19 mouse cellular contexts compared by ENCODE assay signal in genomic region chr5:45101777-45102176, GRCm38 (mm10).
DNase-seq lines count a peak whose midpoint lies in the region; ATAC-seq and TF ChIP-seq lines count a peak whose summit lies in the region.
"Had no signal": no experiment of that assay in that cellular context is flagged by ENCODE, and none has a peak within 500 bp of the region (broad histone marks: within the 10 kb centered on the region; RNA-seq: fewer than 3 reads in every experiment).

No protein-coding gene starts in this region.

- no peak overlapping the region for H3K9ac ChIP-seq in heart, adult 2 months (ENCODE audit: low read depth, low read length)
- no peak overlapping the region for H3K9ac ChIP-seq in neural tube, embryonic 12.5 days
- H3K9ac ChIP-seq in midbrain, embryonic 14.5 days (replicated peaks; ENCODE audit: low read length) = no peak overlapping the region
- H3K9ac ChIP-seq in neural tube, embryonic 15.5 days (replicated peaks) = no peak overlapping the region
- H3K9ac ChIP-seq: kidney, embryonic 15.5 days had no signal

- 0 out of 2 replicates have a peak overlapping the region, but pooled peaks have one; percentile 57 for H3K27ac ChIP-seq in heart, adult 2 months
- no peak overlapping the region for H3K27ac ChIP-seq in neural tube, embryonic 12.5 days
- H3K27ac ChIP-seq in midbrain, embryonic 14.5 days (replicated peaks; ENCODE audit: low read depth, low read length) = peak overlapping the region; percentile 71
- H3K27ac ChIP-seq in neural tube, embryonic 15.5 days (replicated peaks) = peak overlapping the region; percentile 56; the same call in 1 of the 2 replicates
- H3K27ac ChIP-seq: kidney, embryonic 15.5 days had no signal

- H3K27me3 ChIP-seq in heart, adult 2 months (ENCODE audit: control insufficient read depth, insufficient read depth, low read length) = no peaks in the 10 kb centered on the region
- H3K27me3 ChIP-seq in neural tube, embryonic 12.5 days (replicated peaks) = no peaks in the 10 kb centered on the region
- H3K27me3 ChIP-seq in midbrain, embryonic 14.5 days (ENCODE audit: control insufficient read depth, insufficient read depth, low read length) = no peaks in the 10 kb centered on the region
- H3K27me3 ChIP-seq in neural tube, embryonic 15.5 days (replicated peaks) = no peaks in the 10 kb centered on the region
- H3K27me3 ChIP-seq: kidney, embryonic 15.5 days had no signal

- TF ChIP-seq EP300 in heart, adult 2 months (IDR thresholded peaks at IDR 0.05; ENCODE audit: insufficient read depth, low read depth, low read length) = no peak

- H3K4me1 ChIP-seq in heart, adult 2 months (ENCODE audit: control insufficient read depth, insufficient read depth, low read length) = no peaks in the 10 kb centered on the region
- peaks cover 5% of the 10 kb centered on the region; the same call in 1 of the 2 replicates for H3K4me1 ChIP-seq in neural tube, embryonic 12.5 days
- H3K4me1 ChIP-seq in midbrain, embryonic 14.5 days (ENCODE audit: control insufficient read depth, insufficient read depth, low read length) = peaks cover 37% of the 10 kb centered on the region
- H3K4me1 ChIP-seq in neural tube, embryonic 15.5 days = peaks cover 37% of the 10 kb centered on the region

- no peak overlapping the region for H3K4me3 ChIP-seq in heart, adult 2 months
- no peak overlapping the region for H3K4me3 ChIP-seq in neural tube, embryonic 12.5 days
- H3K4me3 ChIP-seq in midbrain, embryonic 14.5 days (replicated peaks; ENCODE audit: low read depth, low read length) = no peak overlapping the region
- H3K4me3 ChIP-seq in neural tube, embryonic 15.5 days (replicated peaks) = no peak overlapping the region
- H3K4me3 ChIP-seq: kidney, embryonic 15.5 days had no signal

- DNase-seq in heart, adult 2 months = no peak
- DNase-seq in heart, adult 9 months (ENCODE audit: low spot score in 2 of 2) = no peak
- no peak for DNase-seq in neural tube, embryonic 10.5 days (ENCODE audit: extremely low spot score, low spot score)
- DNase-seq in midbrain, embryonic 14.5 days = peak; percentile 47
- no peak for DNase-seq in adrenal gland, adult 8-10 months
- no peak for DNase-seq in thymus, postnatal 25 days
- DNase-seq: adrenal gland, postnatal 10 days; cerebellum, adult 11-12 months; cerebellum, postnatal 14 days; gastrocnemius, postnatal 10 days; heart, adult 18-20 months; kidney, postnatal 4 days; spleen, adult 18-20 months; thymus, adult 18-20 months had no signal

- TF ChIP-seq CTCF in heart, adult 2 months (IDR thresholded peaks at IDR 0.05) = no peak

- intact Hi-C loops in heart, adult 2 months (cut with DNase I) = loop anchor here (10.0 kb wide), 1 partner anchor 183 kb away; no protein-coding TSS in a partner anchor

- no peak for TF ChIP-seq POLR2A in heart, adult 2 months (IDR thresholded peaks at IDR 0.05; ENCODE audit: insufficient read depth, low read depth, low read length)

- no peaks in the 10 kb centered on the region for H3K79me2 ChIP-seq in heart, adult 2 months (replicated peaks; ENCODE audit: control insufficient read depth, insufficient read depth, low read length)

- 61% methylated on average over 4 of the region's 4 CpGs for WGBS in heart, adult 2 months
- WGBS in neural tube, embryonic 12.5 days = 47% methylated on average over 4 of the region's 4 CpGs
- WGBS in midbrain, embryonic 14.5 days = 39% methylated on average over 4 of the region's 4 CpGs
- WGBS in neural tube, embryonic 15.5 days = 22% methylated on average over 4 of the region's 4 CpGs

- ATAC-seq in neural tube, embryonic 12.5 days (ENCODE audit: low FRiP score, low read depth) = peak; percentile 42; the same call in 1 of the 2 replicates
- 0 out of 2 replicates have a peak, but pooled peaks have one; percentile 12 for ATAC-seq in midbrain, embryonic 14.5 days (ENCODE audit: low FRiP score, low TSS enrichment)
- no peak; the same call in 1 of the 2 replicates for ATAC-seq in neural tube, embryonic 15.5 days (ENCODE audit: low FRiP score)
- ATAC-seq: intestine, postnatal 0 days had no signal

- no peak overlapping the region for H3K4me2 ChIP-seq in neural tube, embryonic 12.5 days (replicated peaks)
- no peak overlapping the region for H3K4me2 ChIP-seq in midbrain, embryonic 14.5 days (ENCODE audit: low read length)
- no peak overlapping the region for H3K4me2 ChIP-seq in neural tube, embryonic 15.5 days
- H3K4me2 ChIP-seq: kidney, embryonic 15.5 days; liver, embryonic 11.5 days had no signal

- peaks cover 2% of the 10 kb centered on the region for H3K36me3 ChIP-seq in heart, adult 2 months (ENCODE audit: control insufficient read depth, insufficient read depth, low read length)
- H3K36me3 ChIP-seq in neural tube, embryonic 12.5 days = no peaks in the 10 kb centered on the region
- H3K36me3 ChIP-seq in midbrain, embryonic 14.5 days (ENCODE audit: control insufficient read depth, insufficient read depth, low read length) = no peaks in the 10 kb centered on the region
- H3K36me3 ChIP-seq in neural tube, embryonic 15.5 days = no peaks in the 10 kb centered on the region
- H3K36me3 ChIP-seq: kidney, embryonic 15.5 days had no signal

- no peaks in the 10 kb centered on the region for H3K9me3 ChIP-seq in neural tube, embryonic 12.5 days
- no peaks in the 10 kb centered on the region for H3K9me3 ChIP-seq in midbrain, embryonic 14.5 days (ENCODE audit: control insufficient read depth, low read length)
- H3K9me3 ChIP-seq in neural tube, embryonic 15.5 days (replicated peaks) = no peaks in the 10 kb centered on the region
- H3K9me3 ChIP-seq: kidney, embryonic 15.5 days had no signal
